Mouse (Mus musculus) erythroblast, embryonic 14.5 days (primary cell): ENCODE results near the gene 4930522H14Rik.

Experiments used
- GATA1 ChIP-seq: IDR thresholded peaks from 2 replicates; pipeline ENCODE4 v1.6.1; 2012; ENCODE audit warnings: low read length, inconsistent platforms, mixed read lengths
- TAL1 ChIP-seq: IDR thresholded peaks from 3 replicates; pipeline ENCODE4 v1.6.1; 2012; ENCODE audit warnings: low read length, inconsistent platforms, mixed read lengths

- TF ChIP-seq TAL1 (no peak), GATA1 (no peak)
Measured at GRCm38 (mm10) chr4:109504885-109505284, 26.2 kb downstream of the 4930522H14Rik start.
